Mouse (Mus musculus): Measurements from ENCODE around the gene Osbpl9. TPM values are rescaled to one million over a fixed set of nuclear protein-coding genes. Genes with fewer than 3 reads are reported as not detected.

The Osbpl9 gene
- polyA plus RNA-seq, 1 experiment from 2014 or later: 66.7 TPM

DNA sequence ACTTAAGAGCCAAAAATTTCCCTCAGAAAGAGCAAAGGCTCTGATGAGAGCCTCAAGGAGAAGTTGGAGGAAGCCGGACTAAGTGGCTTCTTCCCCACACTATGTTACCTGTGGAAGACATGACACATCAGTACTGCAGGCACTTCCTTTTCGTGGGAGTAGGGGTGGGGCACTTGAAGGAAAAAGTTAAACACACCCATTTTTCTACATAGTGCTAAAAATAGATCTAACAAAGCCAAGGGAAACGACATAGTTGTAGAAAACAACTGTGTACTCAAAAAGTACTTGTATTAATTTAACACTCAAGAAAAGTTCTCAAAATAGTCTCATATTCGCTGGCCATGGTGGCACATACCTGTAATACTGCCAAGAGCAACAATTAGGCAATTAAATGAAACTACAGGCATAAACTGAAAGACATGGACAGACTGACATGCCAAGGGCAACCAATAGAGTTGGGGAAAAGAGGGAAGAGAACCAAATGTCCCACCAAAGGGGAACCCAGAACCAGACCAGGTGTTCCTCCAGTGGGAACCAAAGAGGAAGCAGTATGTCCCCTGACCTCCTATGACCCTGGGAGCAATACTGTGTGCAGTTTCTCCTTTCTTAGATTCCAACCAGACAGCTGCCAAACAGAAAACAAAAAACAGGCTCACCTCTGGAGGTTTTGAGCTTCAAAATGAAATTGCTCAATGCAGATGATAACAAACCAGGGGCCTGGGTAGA lies 79.1 kb downstream of the Osbpl9 start:
- no peaks in the 10 kb centered on the region for H3K27me3 ChIP-seq (ENCODE audit: insufficient read depth, poor library complexity, severe bottlenecking)
- WGBS: 84% methylated on average over 4 of the region's 4 CpGs
- H3K4me1 ChIP-seq (replicated peaks): peaks cover 13% of the 10 kb centered on the region; the same call in 1 of the 2 replicates
- H3K9me3 ChIP-seq: no peaks in the 10 kb centered on the region
- H3K36me3 ChIP-seq: no peaks in the 10 kb centered on the region
- H3K27ac ChIP-seq: no peak overlapping the region
- DNase-seq (ENCODE audit: low spot score): no peak
- H3K4me3 ChIP-seq: no peak overlapping the region

DNA sequence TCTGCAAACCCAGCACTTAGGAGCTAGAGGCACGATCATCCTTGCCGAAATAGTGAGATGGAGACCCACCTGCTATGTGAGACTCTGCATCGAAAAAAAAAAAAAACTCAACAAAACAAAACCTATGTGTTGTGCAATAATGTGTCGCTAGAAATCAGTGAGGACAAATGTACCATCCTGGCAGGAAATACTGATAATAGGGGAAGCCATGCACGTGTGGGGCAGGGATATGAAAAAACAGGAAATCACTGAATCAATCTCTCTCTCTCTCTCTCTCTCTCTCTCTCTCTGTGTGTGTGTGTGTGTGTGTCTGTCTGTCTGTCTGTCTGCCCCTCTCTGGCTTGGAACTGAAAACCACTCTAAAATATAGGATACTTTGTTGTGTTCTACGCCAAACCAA lies 81.3 kb downstream of the Osbpl9 start:
- 84% methylated on average over 6 of the region's 6 CpGs for WGBS
- no peak overlapping the region for H3K4me3 ChIP-seq
- H3K4me1 ChIP-seq (replicated peaks): peaks cover 17% of the 10 kb centered on the region
- no peaks in the 10 kb centered on the region for H3K9me3 ChIP-seq
- DNase-seq (ENCODE audit: low spot score): no peak
- H3K27ac ChIP-seq: no peak overlapping the region
- no peaks in the 10 kb centered on the region for H3K27me3 ChIP-seq (ENCODE audit: insufficient read depth, poor library complexity, severe bottlenecking)
- H3K36me3 ChIP-seq: no peaks in the 10 kb centered on the region

DNA sequence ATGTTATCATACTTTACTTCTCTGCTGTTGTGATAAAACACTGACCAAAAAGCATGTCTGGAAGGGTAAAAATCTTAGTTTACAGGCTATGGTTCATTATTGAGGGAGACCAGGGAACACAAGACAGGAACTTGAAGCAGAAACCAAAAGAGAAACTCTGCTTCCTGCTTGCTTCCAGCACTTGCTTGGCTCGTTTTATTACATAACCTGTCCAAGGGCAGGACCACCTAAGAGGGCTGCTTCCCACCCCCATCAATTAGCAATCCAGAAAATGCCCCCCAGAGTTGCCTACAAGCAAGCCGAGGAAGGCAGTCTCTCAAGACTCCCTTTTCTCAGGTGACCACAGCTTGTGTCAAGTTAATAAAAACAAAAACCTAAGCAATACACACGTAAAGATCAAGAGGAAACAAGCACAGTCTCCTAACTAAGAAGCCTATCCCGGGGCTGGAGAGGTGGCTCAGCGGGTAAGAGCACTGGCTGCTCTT lies 82.4 kb downstream of the Osbpl9 start:
- DNase-seq (ENCODE audit: low spot score): no peak
- Histone ChIP-seq H3K4me1 (replicated peaks) (peaks cover 17% of the 10 kb centered on the region), H3K27ac (no peak overlapping the region), H3K4me3 (no peak overlapping the region), H3K27me3 (ENCODE audit: insufficient read depth, poor library complexity, severe bottlenecking) (no peaks in the 10 kb centered on the region), H3K36me3 (no peaks in the 10 kb centered on the region), H3K9me3 (no peaks in the 10 kb centered on the region)
- WGBS: 85% methylated on average over 5 of the region's 5 CpGs

DNA sequence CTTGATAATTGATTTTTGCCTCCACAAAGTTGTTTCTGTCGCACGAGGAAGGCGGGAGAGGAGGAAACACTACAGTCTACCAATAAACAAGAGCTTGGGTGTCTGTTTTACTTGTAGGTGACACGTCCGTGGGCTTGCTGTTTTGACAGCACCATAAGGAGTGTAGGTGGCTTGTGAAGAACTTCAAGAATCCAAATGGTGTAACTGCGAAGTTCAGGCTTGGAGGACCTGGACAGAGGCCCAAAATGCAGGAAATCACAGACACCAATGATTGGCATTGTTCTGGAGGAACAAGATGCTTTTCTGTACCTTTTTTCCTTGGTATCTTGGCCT lies 83.8 kb downstream of the Osbpl9 start:
- H3K27me3 ChIP-seq (ENCODE audit: insufficient read depth, poor library complexity, severe bottlenecking): no peaks in the 10 kb centered on the region
- peak overlapping the region; percentile 89 for H3K27ac ChIP-seq
- H3K36me3 ChIP-seq: no peaks in the 10 kb centered on the region
- peak overlapping the region; percentile 62 for H3K4me3 ChIP-seq
- 4% methylated on average over 6 of the region's 6 CpGs for WGBS
- peaks cover 20% of the 10 kb centered on the region for H3K4me1 ChIP-seq (replicated peaks)
- no peak for DNase-seq (ENCODE audit: low spot score)
- H3K9me3 ChIP-seq: no peaks in the 10 kb centered on the region

DNA sequence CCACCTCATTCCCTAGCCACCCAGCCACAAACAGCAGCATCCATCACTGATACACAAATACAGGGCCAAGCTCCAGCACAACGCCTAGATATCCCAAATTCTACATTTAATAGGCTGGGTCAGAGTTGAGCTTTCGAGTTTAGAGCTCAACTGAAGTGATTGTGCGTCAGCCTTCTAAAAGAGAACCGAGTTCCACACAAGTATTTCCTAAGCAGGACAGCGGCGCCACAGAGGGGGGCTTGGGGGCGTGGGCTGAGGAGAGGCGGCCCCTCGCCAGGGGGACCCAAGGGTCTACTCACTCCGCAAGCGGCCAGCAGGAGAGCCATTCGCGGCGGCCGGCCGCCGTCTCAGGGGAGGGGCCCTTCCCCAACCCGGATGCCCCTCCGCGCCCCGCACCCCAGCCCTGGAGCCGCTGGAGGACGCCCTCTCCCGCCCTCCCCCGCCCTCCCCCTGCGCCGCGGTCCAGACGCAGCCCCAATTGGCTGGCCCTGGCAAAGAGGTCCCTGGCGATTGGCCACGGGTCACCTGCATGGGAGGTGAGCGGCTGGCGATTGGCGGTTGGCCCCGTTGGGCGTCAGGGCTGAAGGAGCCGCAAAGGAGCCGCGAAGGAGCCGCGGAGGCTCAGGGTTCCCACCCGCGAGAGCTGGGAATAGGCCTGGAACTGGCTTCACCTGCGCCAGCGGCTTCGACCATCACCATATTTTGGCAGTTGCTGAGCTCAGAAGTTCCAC lies 84.3 kb downstream of the Osbpl9 start:
- Histone ChIP-seq H3K27ac (peak overlapping the region; percentile 89), H3K4me1 (replicated peaks) (peaks cover 25% of the 10 kb centered on the region), H3K9me3 (no peaks in the 10 kb centered on the region), H3K36me3 (no peaks in the 10 kb centered on the region), H3K4me3 (peak overlapping the region; percentile 62), H3K27me3 (ENCODE audit: insufficient read depth, poor library complexity, severe bottlenecking) (no peaks in the 10 kb centered on the region)
- peak; percentile 94 for DNase-seq (ENCODE audit: low spot score)
- under 1% methylated on average over 46 of the region's 46 CpGs for WGBS

DNA sequence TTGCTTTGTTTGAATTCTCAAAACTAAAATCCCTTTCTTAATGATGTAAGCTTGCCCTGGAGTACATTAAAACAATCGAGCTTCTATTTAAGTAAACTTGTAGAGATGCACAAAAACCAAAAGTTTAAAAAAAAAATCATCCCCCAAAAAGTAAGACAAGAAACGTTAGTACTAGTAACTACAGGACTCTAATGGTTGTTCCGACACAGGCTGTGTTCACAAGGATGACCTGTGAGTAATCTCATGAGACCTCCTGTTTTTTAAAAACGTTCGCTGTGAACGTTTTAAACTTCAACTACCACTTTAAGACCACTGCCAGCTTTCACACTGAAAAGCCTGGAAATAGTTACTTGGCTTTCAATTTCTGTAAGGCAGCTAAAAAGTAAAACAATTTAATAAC lies 85.1 kb downstream of the Osbpl9 start:
- DNase-seq (ENCODE audit: low spot score): no peak
- 60% methylated on average over 6 of the region's 6 CpGs for WGBS
- Histone ChIP-seq H3K4me3 (peak overlapping the region; percentile 62), H3K27ac (no peak overlapping the region), H3K27me3 (ENCODE audit: insufficient read depth, poor library complexity, severe bottlenecking) (no peaks in the 10 kb centered on the region), H3K36me3 (no peaks in the 10 kb centered on the region), H3K9me3 (no peaks in the 10 kb centered on the region), H3K4me1 (replicated peaks) (peaks cover 26% of the 10 kb centered on the region)

DNA sequence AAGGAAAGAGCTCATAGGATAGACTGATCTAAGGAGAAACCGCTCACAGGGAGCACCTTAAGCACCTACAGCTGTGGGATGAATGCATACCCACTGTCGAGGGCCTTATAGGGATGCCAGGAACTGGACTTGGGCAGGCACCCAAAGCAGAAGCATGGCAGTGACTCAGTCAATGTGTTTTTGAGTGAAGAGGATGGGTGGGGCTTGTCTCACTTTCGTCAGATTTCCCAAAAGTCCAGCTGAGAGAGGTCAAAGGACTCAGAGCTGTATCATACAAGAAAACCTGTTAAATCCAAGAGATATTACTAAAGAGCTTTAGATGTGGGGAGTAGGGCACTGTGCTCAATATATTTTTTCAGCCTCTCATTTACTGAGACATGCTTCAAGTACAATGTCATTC lies 85.6 kb downstream of the Osbpl9 start:
- DNase-seq (ENCODE audit: low spot score): no peak
- H3K9me3 ChIP-seq: no peaks in the 10 kb centered on the region
- H3K27me3 ChIP-seq (ENCODE audit: insufficient read depth, poor library complexity, severe bottlenecking): no peaks in the 10 kb centered on the region
- no peak overlapping the region for H3K27ac ChIP-seq
- H3K4me3 ChIP-seq: no peak overlapping the region
- WGBS: 76% methylated on average over 3 of the region's 3 CpGs
- no peaks in the 10 kb centered on the region for H3K36me3 ChIP-seq
- H3K4me1 ChIP-seq (replicated peaks): peaks cover 26% of the 10 kb centered on the region

DNA sequence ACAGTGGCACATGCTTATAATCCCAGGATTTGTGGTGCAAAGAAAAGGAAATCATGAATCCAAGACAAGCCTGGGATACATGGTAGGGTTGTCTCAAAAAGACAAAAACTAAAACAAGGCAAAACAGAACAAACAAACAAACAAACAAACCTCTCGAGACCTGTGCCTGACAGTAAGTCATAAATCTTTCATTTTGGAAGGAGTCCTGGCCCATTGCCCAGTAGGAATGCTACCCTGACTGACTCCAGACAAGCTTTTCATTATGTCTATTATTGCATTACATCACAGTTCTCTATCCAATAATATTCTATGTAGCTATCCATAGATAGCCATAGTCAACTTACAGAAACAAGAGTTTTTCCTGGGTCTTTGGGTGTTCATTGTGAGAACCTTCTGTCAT lies 86.3 kb downstream of the Osbpl9 start:
- peaks cover 26% of the 10 kb centered on the region for H3K4me1 ChIP-seq (replicated peaks)
- no peak overlapping the region for H3K27ac ChIP-seq
- no peak for DNase-seq (ENCODE audit: low spot score)
- H3K36me3 ChIP-seq: no peaks in the 10 kb centered on the region
- no peak overlapping the region for H3K4me3 ChIP-seq
- WGBS: 72% methylated on average over 1 of the region's 1 CpGs
- no peaks in the 10 kb centered on the region for H3K27me3 ChIP-seq (ENCODE audit: insufficient read depth, poor library complexity, severe bottlenecking)
- H3K9me3 ChIP-seq: no peaks in the 10 kb centered on the region

DNA sequence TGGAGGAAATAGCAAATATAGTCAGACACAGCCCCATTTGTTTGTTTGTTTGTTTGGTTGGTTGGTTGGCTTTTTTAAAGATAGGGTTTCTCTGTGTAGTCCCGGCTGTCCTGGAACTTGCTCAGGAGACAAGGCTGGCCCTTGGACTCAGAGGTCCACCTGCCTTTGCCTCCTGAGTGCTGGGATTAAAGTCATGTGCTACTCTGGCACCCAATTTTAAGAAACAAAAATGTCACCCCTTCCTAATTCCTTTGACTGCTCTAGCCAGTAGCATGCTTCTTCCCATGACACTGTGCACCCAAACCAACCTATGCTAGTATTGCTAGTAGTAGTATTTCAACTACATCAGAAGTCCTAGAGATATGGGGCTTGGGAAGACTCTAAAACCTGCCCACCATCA lies 87.8 kb downstream of the Osbpl9 start:
- no peaks in the 10 kb centered on the region for H3K9me3 ChIP-seq
- DNase-seq (ENCODE audit: low spot score): no peak
- no peaks in the 10 kb centered on the region for H3K27me3 ChIP-seq (ENCODE audit: insufficient read depth, poor library complexity, severe bottlenecking)
- peaks cover 26% of the 10 kb centered on the region for H3K4me1 ChIP-seq (replicated peaks)
- WGBS: 90% methylated on average over 1 of the region's 1 CpGs
- no peak overlapping the region for H3K27ac ChIP-seq
- H3K36me3 ChIP-seq: no peaks in the 10 kb centered on the region
- no peak overlapping the region for H3K4me3 ChIP-seq

DNA sequence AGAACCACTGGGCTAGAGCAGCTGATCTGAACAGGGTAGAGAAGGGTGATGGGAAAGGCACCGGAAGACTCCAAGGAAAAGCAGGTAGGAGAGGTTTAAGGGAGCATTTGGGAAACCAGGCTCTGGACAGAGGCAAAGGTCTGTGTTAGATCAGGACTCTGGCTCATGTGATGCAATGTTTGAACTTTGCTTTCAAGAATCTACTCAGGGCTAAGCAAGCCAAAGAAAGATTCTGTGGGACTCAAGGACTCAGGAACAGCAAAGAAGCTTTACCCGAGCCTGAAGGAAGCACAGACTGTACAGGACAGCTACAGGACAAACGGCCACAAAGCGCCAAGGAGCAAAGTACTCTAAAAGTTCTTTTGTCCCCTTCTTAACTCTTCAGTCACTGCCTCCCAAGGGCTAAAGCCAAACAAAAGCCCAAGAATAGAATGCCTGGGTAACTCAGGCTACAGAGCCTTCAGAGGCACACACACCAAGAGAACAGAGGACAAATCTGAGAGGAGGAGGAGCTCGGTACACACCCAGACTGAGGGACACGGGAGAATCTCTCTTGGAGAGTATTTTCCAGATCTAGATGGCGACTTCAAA lies 89.1 kb downstream of the Osbpl9 start:
- Histone ChIP-seq H3K4me1 (replicated peaks) (peaks cover 20% of the 10 kb centered on the region), H3K36me3 (no peaks in the 10 kb centered on the region), H3K27ac (peak overlapping the region; percentile 69), H3K9me3 (no peaks in the 10 kb centered on the region), H3K27me3 (ENCODE audit: insufficient read depth, poor library complexity, severe bottlenecking) (no peaks in the 10 kb centered on the region), H3K4me3 (no peak overlapping the region)
- no peak for DNase-seq (ENCODE audit: low spot score)
- 46% methylated on average over 7 of the region's 7 CpGs for WGBS

DNA sequence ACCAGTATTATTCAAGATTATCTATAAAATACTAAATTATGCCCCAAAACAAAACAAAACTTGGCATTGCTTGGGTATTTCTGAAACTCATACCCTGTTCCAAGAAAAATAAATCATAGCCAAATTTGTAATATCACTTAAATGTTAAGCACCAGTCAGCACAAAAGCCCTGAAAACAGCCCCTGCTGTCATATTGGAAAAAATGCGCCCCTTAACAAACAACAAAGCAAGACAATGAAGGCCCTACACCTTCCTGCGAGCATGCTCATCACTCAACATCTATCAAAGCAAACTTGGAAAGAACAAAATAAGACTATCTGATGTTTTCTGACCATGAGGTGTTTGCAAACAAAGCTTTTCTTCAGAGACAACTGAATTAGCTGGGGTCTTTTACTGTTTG lies 91.1 kb downstream of the Osbpl9 start:
- H3K36me3 ChIP-seq: no peaks in the 10 kb centered on the region

DNA sequence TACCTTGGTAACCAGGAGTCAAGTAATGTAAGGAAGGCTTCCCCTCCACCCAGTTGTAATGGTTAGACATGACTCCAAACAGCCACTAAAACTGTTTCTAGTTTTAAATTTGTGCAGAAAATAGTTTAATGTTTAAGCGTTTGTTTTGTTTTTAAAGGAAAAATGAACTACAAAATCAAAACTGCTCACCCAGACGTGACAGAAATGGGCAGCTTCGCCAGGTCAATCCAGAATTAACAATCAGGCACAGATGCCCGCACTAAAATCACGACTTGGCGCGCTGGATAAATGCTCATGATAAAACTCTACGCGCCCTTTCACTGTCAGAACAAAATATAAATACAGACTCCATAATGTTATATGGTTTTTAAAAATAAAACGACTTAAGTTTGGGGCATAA lies 92.4 kb downstream of the Osbpl9 start:
- H3K36me3 ChIP-seq: no peaks in the 10 kb centered on the region
- no peak overlapping the region for H3K4me3 ChIP-seq
- no peaks in the 10 kb centered on the region for H3K9me3 ChIP-seq
- H3K4me1 ChIP-seq (replicated peaks): peaks cover 9% of the 10 kb centered on the region
- H3K27me3 ChIP-seq (ENCODE audit: insufficient read depth, poor library complexity, severe bottlenecking): no peaks in the 10 kb centered on the region
- 91% methylated on average over 10 of the region's 10 CpGs for WGBS
- DNase-seq (ENCODE audit: low spot score): no peak
- no peak overlapping the region for H3K27ac ChIP-seq

More for the DNA sequence above, 91.1 kb downstream of the Osbpl9 start:
- 90% methylated on average over 2 of the region's 2 CpGs for WGBS
- Histone ChIP-seq H3K27me3 (ENCODE audit: insufficient read depth, poor library complexity, severe bottlenecking) (no peaks in the 10 kb centered on the region), H3K4me1 (replicated peaks) (peaks cover 9% of the 10 kb centered on the region), H3K4me3 (no peak overlapping the region), H3K27ac (no peak overlapping the region), H3K9me3 (no peaks in the 10 kb centered on the region)
- DNase-seq (ENCODE audit: low spot score): no peak

DNA sequence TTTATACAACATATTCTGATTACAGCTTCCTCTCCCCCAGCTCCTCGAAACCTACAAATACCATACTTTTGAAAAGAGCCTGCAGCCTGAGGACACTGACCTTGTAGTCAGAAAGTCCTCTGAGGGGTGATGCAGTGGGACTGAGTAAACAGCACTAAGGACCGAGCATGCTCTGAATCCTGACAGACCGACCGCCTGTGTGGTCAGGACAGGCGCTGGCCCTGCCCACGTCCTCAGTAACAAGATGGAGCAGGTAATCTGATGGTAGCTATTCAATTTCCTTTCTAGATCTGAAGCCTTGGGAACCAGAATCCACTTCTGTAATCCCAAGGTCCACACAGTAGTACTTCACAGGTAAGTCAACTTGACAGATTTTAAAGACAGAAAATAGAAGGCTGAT lies 93.1 kb downstream of the Osbpl9 start:
- H3K4me1 ChIP-seq (replicated peaks): peaks cover 9% of the 10 kb centered on the region
- H3K9me3 ChIP-seq: no peaks in the 10 kb centered on the region
- no peak for DNase-seq (ENCODE audit: low spot score)
- no peaks in the 10 kb centered on the region for H3K36me3 ChIP-seq
- no peaks in the 10 kb centered on the region for H3K27me3 ChIP-seq (ENCODE audit: insufficient read depth, poor library complexity, severe bottlenecking)
- H3K4me3 ChIP-seq: no peak overlapping the region
- 85% methylated on average over 6 of the region's 6 CpGs for WGBS
- H3K27ac ChIP-seq: no peak overlapping the region

Data from hindbrain, embryonic 10.5 days (tissue).